Mouse (Mus musculus) brain, embryonic 14.5 days (tissue): Measurements from ENCODE around the gene Zfp318.

Experiments used
- CTCF ChIP-seq: fragments of 200-500 bp; IDR thresholded peaks from 2 replicates; pipeline ENCODE4 v1.5.1; 2012; ENCODE audit warnings: inconsistent platforms, mild to moderate bottlenecking, moderate library complexity, borderline replicate concordance; ENCODE audit not compliant: insufficient read depth, insufficient read length; ENCODE audit errors: extremely low read depth
- POLR2A ChIP-seq: fragments of 200-500 bp; IDR thresholded peaks from 2 replicates; pipeline ENCODE4 v1.6.1; 2012; ENCODE audit warnings: mild to moderate bottlenecking, inconsistent platforms, borderline replicate concordance; ENCODE audit not compliant: poor library complexity, insufficient read depth, insufficient read length, severe bottlenecking; ENCODE audit errors: extremely low read depth

DNA sequence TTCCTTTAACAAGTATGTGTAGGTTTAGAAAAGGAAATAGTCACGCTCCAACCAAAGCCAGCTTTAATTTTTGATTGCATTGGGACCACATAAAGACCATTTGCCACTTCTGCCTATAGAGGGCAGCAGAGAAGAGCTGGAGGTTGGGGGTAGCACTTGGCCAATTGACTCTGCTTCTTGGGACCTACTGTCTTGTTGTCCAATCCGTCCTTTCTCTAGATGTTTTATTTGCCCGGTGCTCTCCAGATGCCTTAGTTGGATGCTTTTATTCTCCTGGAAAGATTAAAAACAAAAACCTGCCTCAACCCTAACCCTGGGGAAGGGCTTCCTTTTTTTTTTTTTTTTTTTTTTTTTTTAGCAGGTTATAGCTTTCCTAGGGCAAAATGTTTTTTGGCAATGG, 11.7 kb upstream of the Zfp318 start:
- TF ChIP-seq CTCF (peak; percentile 35; the same call in 1 of the 2 replicates), POLR2A (no peak)
